Mouse (Mus musculus) kidney, embryonic 15.5 days (tissue): Measurements from ENCODE around the gene Fam124a. TPM values are rescaled to one million over a fixed set of nuclear protein-coding genes. Genes with fewer than 3 reads are reported as not detected.
"Not testable (repeated sequence)": the region's sequence is repeated elsewhere in the genome, so short reads cannot be mapped to it uniquely, and the experiment has no call there.

Source experiments
- ATAC-seq: fragments of 200-750 bp; cut with Nextera tagmentation; replicated peaks from 2 replicates; pipeline ENCODE4 v1.8.0; 2017; ENCODE audit warnings: moderate TSS enrichment; ENCODE audit not compliant: low FRiP score
- H3K27ac ChIP-seq: fragments of 300-500 bp; sonication (generic); 2 replicates; pipeline ENCODE4 v1.5.1; 2015; ENCODE audit warnings: mild to moderate bottlenecking, inconsistent platforms
- H3K27me3 ChIP-seq: fragments of 300-500 bp; sonication (generic); 2 replicates; pipeline ENCODE4 v1.6.1; 2015; ENCODE audit warnings: inconsistent platforms
- H3K36me3 ChIP-seq: fragments of 300-500 bp; sonication (generic); 2 replicates; pipeline ENCODE4 v1.6.1; 2015; ENCODE audit warnings: inconsistent platforms
- H3K4me1 ChIP-seq: fragments of 300-500 bp; sonication (generic); 2 replicates; pipeline ENCODE4 v1.6.1; 2015; ENCODE audit warnings: inconsistent platforms
- H3K4me2 ChIP-seq: fragments of 300-500 bp; sonication (generic); 2 replicates; pipeline ENCODE4 v1.6.1; 2015; ENCODE audit warnings: moderate library complexity, mild to moderate bottlenecking, inconsistent platforms
- H3K4me3 ChIP-seq: fragments of 300-500 bp; sonication (generic); replicated peaks from 2 replicates; pipeline ENCODE4 v1.5.1; 2015; ENCODE audit warnings: mild to moderate bottlenecking, inconsistent platforms
- H3K9ac ChIP-seq: fragments of 300-500 bp; sonication (generic); 2 replicates; pipeline ENCODE4 v1.6.1; 2015; ENCODE audit warnings: mild to moderate bottlenecking, inconsistent platforms
- H3K9me3 ChIP-seq: fragments of 300-500 bp; sonication (generic); replicated peaks from 2 replicates; pipeline ENCODE4 v1.6.1; 2016; ENCODE audit warnings: inconsistent platforms
- WGBS: fragments of 180-500 bp; shearing (Covaris S2); methylation state at CpG from one replicate; pipeline ENCODE4 v1.1.7; 2015; ENCODE audit warnings: mixed read lengths; 5-methylcytosine and 5-hydroxymethylcytosine counted together
- polyA plus RNA-seq: library from polyadenylated mRNA; unstranded; fragments of >200 nt; fragmentation: Nextera tagmentation; extraction: Ambion mirVana; gene quantifications from 2 replicates; pipeline ENCODE4 v1.2.1, GENCODE M21; 2015

Fam124a gene
- polyA plus RNA-seq, 1 experiment from 2014 or later, result 7.4 TPM

DNA sequence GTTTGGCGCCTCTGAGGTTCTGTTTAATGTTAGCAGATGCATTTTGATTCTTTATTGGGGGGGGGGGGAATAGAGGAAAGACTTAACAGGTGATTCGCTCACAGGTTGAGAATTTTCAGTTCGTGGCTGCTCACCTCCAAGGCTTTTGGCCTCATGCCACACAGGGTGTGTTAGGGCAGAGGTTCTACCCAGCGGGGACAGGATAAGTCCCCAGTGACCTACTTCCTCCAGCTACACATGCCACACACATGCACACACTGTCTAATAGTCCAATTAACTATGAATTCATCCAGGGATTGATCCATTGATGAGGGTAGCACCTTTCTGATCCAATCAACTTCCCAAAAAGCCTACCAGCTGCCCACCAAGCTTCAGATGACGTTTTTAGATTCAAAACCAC lies 1.8 kb upstream of the Fam124a start:
- 78% methylated on average over 5 of the region's 5 CpGs for WGBS
- Histone ChIP-seq H3K36me3 (no peaks in the 10 kb centered on the region), H3K27me3 (peaks cover 27% of the 10 kb centered on the region; the same call in 1 of the 2 replicates), H3K9ac (no peak overlapping the region), H3K27ac (no peak overlapping the region), H3K9me3 (no peaks in the 10 kb centered on the region), H3K4me3 (no peak overlapping the region), H3K4me2 (no peak overlapping the region), H3K4me1 (peaks cover 28% of the 10 kb centered on the region)
- ATAC-seq, result no peak

DNA sequence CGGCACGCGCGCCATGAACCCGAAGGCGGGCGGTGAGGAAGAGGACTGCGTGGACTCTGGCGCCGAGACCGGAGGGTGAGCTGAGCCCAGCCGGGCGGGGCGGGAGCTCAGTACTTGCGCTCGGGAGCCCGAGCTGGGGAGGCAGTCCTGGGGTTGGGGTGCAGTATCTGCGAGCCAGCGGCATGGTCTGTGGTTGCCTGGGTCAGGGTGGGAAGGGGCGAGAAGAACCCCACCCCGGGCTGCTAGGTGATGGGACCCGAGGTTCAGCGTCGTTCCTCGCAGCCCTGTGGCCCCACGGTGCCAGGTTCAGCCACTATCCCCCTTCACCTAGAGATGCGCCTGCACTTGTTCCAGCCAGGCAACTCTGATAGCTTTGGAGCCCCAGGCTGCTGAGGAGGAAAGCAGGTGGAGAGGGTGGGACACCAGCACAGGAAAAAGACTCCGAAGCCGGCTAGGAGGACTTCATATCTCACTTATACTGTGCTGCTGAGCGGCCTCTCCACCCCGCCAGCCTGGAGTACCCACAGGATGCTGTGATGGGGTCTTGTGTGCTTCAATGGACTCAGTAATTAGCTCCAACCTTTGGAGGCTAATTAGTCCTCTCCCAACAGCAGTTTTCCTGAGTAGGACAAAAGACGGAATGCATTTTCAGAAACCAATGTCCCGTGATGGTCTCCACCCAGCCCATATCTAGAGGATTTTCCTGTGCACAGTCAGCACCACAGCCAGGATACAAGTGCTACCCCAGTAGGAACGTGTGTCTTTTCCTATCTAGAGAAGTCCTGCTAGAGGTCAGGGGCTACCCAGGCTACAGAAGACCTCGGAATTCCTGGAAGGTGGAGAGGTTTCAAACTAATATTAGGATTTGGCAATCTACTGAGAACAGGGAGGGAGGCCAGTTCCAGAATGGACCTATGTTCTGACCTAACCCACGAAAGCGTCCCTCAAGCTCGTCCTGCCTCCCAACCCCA lies 588 bp downstream of the Fam124a start:
- 7% methylated on average over 38 of the region's 38 CpGs for WGBS

DNA sequence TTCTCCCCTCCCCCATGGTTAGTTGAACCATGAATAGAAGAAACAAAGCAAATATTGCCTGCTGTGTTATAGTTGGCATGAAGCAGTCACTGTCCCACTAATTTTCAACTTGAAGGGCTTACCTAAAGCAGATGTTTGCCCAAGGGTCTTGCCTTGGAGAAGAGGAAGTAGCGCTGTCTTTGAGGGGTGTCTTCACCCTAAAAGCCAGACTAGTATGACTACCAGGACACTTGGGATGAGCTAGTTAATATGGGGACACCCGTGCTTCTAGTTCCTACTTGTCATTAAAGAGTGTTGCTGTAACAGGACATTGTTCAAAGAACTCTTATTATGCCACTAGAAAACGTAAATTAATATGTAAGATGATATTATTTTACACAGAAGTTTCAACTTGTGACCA lies 1.6 kb downstream of the Fam124a start:
- H3K36me3 ChIP-seq, result no peaks in the 10 kb centered on the region
- no peaks in the 10 kb centered on the region for H3K9me3 ChIP-seq
- peaks cover 29% of the 10 kb centered on the region for H3K4me1 ChIP-seq
- H3K4me3 ChIP-seq, result 0 out of 2 replicates have a peak overlapping the region, but pooled peaks have one; percentile 62
- no peak overlapping the region for H3K9ac ChIP-seq
- H3K4me2 ChIP-seq, result peak overlapping the region; percentile 92; the same call in 1 of the 2 replicates
- H3K27me3 ChIP-seq, result peaks cover 27% of the 10 kb centered on the region; the same call in 1 of the 2 replicates
- ATAC-seq, result no peak
- no peak overlapping the region for H3K27ac ChIP-seq
- WGBS, result 78% methylated on average over 3 of the region's 3 CpGs

More for the DNA sequence above, 588 bp downstream of the Fam124a start:
- Histone ChIP-seq H3K4me2 (peak overlapping the region; percentile 92), H3K9ac (peak overlapping the region; percentile 56), H3K27me3 (peaks cover 27% of the 10 kb centered on the region; the same call in 1 of the 2 replicates), H3K4me1 (peaks cover 25% of the 10 kb centered on the region), H3K4me3 (peak overlapping the region; percentile 62), H3K36me3 (no peaks in the 10 kb centered on the region), H3K9me3 (no peaks in the 10 kb centered on the region), H3K27ac (peak overlapping the region; percentile 66; the same call in 1 of the 2 replicates)
- ATAC-seq, result peak; percentile 52; the same call in 1 of the 2 replicates

- no peak overlapping the region for H3K27ac ChIP-seq
- H3K9ac ChIP-seq, result no peak overlapping the region
- no peak overlapping the region for H3K4me2 ChIP-seq
- WGBS, result 59% methylated on average over 17 of the region's 17 CpGs
- H3K4me1 ChIP-seq, result peaks cover 13% of the 10 kb centered on the region; the same call in 1 of the 2 replicates
- H3K4me3 ChIP-seq, result no peak overlapping the region
- H3K9me3 ChIP-seq, result no peaks in the 10 kb centered on the region
- peaks cover 9% of the 10 kb centered on the region; the same call in 1 of the 2 replicates for H3K27me3 ChIP-seq
- ATAC-seq, result no peak
- H3K36me3 ChIP-seq, result no peaks in the 10 kb centered on the region
Observed at GRCm38 (mm10) chr14:62561875-62562748, 6.6 kb downstream of the Fam124a start.

DNA sequence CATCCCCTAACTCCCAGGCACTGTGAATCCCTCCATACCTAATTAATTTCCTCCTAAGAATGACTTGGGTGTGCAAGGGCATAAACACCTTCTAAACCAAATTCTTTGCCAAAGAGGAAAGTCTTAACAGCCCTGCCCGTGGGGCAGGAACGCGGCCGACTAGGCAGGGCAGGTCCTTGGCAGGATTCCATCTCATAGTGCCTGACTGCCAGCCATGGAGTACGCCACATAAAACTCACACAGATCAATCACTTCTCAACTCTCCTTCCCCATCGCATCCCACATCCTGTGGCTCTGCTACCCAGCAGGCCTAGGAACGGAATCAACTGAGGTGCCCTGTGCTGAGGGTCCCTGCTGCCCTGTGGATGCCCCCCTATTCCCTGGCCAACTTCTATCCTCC lies 8.1 kb downstream of the Fam124a start:
- no peaks in the 10 kb centered on the region for H3K36me3 ChIP-seq
- H3K9ac ChIP-seq, result no peak overlapping the region
- WGBS, result 54% methylated on average over 7 of the region's 7 CpGs
- H3K4me1 ChIP-seq, result peaks cover 10% of the 10 kb centered on the region; the same call in 1 of the 2 replicates
- no peaks in the 10 kb centered on the region for H3K27me3 ChIP-seq
- H3K4me2 ChIP-seq, result no peak overlapping the region
- no peaks in the 10 kb centered on the region for H3K9me3 ChIP-seq
- no peak overlapping the region for H3K4me3 ChIP-seq
- ATAC-seq, result no peak
- H3K27ac ChIP-seq, result no peak overlapping the region

DNA sequence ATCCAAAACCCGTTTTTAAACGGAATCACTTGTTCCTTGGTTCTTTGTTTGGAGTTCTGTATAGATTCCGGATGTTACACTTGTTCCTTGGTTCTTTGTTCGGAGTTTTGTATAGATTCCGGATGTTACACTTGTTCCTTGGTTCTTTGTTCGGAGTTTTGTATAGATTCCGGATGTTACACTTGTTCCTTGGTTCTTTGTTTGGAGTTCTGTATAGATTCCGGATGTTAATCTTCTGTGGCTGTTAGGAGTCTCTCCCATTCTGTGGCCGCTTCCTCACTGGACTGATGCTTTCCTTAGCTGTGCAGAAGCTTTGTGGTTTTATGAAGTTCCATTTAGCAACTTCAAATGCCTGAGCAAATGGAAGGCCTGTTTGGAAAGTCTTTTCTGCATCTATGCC lies 11.3 kb downstream of the Fam124a start, which contains the start of gene Gm4131:
Gene Gm4131 (minus strand): TSS at position 101 of the 400 bp plus-strand sequence.
- not testable (repeated sequence) for ATAC-seq, H3K36me3 ChIP-seq, H3K9me3 ChIP-seq, H3K27ac ChIP-seq, H3K4me2 ChIP-seq, H3K4me3 ChIP-seq, H3K27me3 ChIP-seq, H3K9ac ChIP-seq
- peaks cover 31% of the 10 kb centered on the region for H3K4me1 ChIP-seq
- 89% methylated on average over 9 of the region's 9 CpGs for WGBS

- WGBS, result 84% methylated on average over 5 of the region's 5 CpGs
Observed at GRCm38 (mm10) chr14:62569463-62569862, 13.9 kb downstream of the Fam124a start.

GRCm38 (mm10) chr14:62570299-62570698 lies 14.8 kb downstream of the Fam124a start:
- 22% methylated on average over 4 of the region's 4 CpGs for WGBS
- ATAC-seq, result peak; percentile 69; the same call in 1 of the 2 replicates

More at GRCm38 (mm10) chr14:62569463-62569862, 13.9 kb downstream of the Fam124a start:
- H3K9me3 ChIP-seq, result no peaks in the 10 kb centered on the region
- no peak overlapping the region for H3K9ac ChIP-seq
- peak overlapping the region; percentile 86 for H3K27ac ChIP-seq
- peaks cover 33% of the 10 kb centered on the region for H3K4me1 ChIP-seq
- no peak for ATAC-seq
- H3K4me3 ChIP-seq, result no peak overlapping the region
- H3K27me3 ChIP-seq, result no peaks in the 10 kb centered on the region
- no peak overlapping the region for H3K4me2 ChIP-seq
- no peaks in the 10 kb centered on the region for H3K36me3 ChIP-seq

GRCm38 (mm10) chr14:62573454-62573853 lies 17.9 kb downstream of the Fam124a start:
- Histone ChIP-seq H3K36me3 (no peaks in the 10 kb centered on the region), H3K4me1 (peaks cover 37% of the 10 kb centered on the region), H3K9me3 (no peaks in the 10 kb centered on the region), H3K9ac (no peak overlapping the region), H3K27me3 (no peaks in the 10 kb centered on the region), H3K4me2 (peak overlapping the region; percentile 37), H3K4me3 (no peak overlapping the region), H3K27ac (0 out of 2 replicates have a peak overlapping the region, but pooled peaks have one; percentile 48)
- 0% methylated on average over 2 of the region's 3 CpGs for WGBS
- ATAC-seq, result peak; percentile 90

More at GRCm38 (mm10) chr14:62570299-62570698, 14.8 kb downstream of the Fam124a start:
- Histone ChIP-seq H3K36me3 (no peaks in the 10 kb centered on the region), H3K9ac (no peak overlapping the region), H3K4me3 (no peak overlapping the region), H3K27ac (peak overlapping the region; percentile 86), H3K9me3 (no peaks in the 10 kb centered on the region), H3K4me1 (peaks cover 37% of the 10 kb centered on the region), H3K4me2 (no peak overlapping the region), H3K27me3 (no peaks in the 10 kb centered on the region)

DNA sequence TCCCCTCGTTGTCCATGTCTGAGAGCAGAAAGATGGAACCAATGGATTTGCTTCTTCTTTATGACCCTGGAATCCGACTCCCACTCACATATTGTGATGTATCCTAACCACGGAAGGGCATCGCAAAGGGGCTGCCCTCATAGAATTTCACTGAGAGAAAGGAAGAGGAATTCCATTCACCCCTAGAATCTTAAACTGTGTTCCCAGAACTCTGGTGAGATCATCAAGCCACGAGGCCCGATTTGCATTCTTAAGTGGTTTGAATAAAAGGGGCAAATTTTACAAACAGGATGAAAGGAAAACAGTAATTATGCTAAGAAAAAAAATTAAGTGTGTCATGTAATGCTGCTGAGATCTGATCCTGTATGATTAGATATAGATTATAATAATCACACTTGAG lies 19.4 kb downstream of the Fam124a start:
- H3K9me3 ChIP-seq, result no peaks in the 10 kb centered on the region
- H3K9ac ChIP-seq, result no peak overlapping the region
- ATAC-seq, result no peak
- H3K27ac ChIP-seq, result no peak overlapping the region
- WGBS, result 49% methylated on average over 6 of the region's 6 CpGs
- no peaks in the 10 kb centered on the region for H3K36me3 ChIP-seq
- no peak overlapping the region for H3K4me2 ChIP-seq
- no peak overlapping the region for H3K4me3 ChIP-seq
- no peaks in the 10 kb centered on the region for H3K27me3 ChIP-seq
- H3K4me1 ChIP-seq, result peaks cover 27% of the 10 kb centered on the region

- no peak for ATAC-seq
- H3K36me3 ChIP-seq, result no peaks in the 10 kb centered on the region
- WGBS, result 77% methylated on average over 8 of the region's 8 CpGs
Observed at GRCm38 (mm10) chr14:62575862-62576261, 20.3 kb downstream of the Fam124a start.

More at GRCm38 (mm10) chr14:62575862-62576261, 20.3 kb downstream of the Fam124a start:
- H3K4me3 ChIP-seq, result no peak overlapping the region
- H3K27ac ChIP-seq, result no peak overlapping the region
- H3K4me2 ChIP-seq, result no peak overlapping the region
- H3K9ac ChIP-seq, result no peak overlapping the region
- peaks cover 18% of the 10 kb centered on the region for H3K4me1 ChIP-seq
- no peaks in the 10 kb centered on the region for H3K27me3 ChIP-seq
- no peaks in the 10 kb centered on the region for H3K9me3 ChIP-seq
